Mouse (Mus musculus) embryo, embryonic 11 days (tissue): ENCODE data around the gene Tradd.

Experiments used
- DNase-seq: peaks from one replicate; pipeline ENCODE4 v3.0.0-alpha.2; 2015

Gene Tradd

DNA sequence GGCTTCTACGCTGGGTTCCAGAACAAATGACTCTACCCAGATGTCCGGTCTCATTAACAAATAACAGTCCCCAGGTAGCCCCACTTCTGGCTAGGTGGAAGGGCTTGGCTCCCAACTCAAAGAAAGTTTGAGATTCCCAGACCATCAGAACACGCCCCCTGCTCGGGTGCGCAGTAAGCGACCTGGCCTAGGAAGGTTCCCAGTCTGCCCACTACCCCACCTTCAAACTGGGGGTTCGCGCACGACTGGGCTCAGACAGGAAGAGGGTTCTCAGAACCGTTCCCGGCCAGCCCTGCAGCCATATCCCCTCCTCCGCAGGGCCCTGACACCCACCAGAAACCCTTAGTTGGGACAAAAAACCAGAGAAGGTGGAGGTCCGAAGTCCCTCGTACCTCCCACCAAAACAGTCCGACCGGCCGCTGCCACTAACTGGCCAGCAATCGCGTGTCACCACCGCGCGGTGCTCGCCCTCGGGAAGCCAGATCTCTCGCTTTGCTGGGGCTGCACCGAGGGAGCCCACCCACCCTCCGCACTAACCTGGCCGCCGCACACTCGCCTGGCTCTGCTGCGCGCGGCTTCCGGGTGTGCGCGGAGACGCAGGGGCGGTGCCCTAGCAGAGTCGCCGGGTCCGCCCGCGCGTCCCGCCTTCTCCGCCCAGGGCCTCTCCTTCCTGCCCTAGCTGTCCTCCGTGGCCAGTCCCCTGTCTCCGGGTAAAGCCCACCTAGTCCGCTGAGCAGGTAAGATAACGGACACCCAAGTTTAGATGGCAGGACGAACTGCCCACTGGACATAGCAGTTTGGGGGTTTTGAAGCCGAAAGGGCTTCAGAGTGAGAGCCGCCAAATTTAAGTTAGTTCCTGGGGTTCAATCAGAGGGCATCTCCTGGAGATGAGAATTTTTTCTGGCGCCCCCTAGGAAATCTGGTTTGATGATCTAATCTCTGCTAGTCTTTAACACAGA lies at the start of gene Tradd, which contains the start of gene Fbxl8:
TSS of gene Tradd (minus strand) at position 586 of the 959 bp plus-strand sequence.
TSS of gene Fbxl8 (plus strand) at position 625 of the 959 bp plus-strand sequence.
- peak; percentile 84 for DNase-seq

DNA sequence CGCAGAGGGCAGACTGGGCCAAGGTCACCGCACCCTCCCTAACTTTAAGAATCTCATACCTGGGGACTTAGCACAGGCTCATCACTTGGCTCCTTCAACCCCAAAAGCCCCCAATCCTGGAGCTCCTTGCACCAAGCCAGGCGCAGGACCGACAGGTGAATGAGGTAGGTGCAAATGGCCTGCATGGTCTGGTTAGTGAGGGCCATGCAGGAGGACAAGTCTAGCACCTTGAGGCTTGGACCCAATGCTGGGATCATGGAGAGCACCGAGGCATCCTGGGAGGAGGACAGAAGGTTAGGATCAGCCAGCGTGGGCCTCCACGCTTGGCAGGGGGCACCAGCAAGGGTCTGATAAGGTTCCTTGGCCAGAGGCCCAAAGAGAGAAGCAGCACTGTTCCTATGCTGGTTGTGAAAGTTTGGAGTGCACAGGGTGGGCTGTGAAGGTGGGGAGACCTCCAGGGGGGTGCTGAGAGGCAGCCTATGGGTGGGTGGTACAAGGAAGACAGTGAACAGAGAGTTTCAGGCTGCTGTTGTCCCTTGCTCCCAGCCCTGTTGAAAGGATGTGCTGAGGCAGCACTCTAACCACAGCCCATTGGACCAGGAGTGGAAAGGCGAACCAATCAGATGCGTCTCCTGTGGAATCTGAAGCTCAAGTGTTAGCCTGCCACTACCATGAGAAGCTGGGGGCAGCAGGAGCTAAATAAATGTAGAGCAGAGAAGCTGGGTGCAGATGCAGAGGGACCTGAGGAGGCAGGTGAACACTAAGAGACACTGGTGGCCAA lies 49.4 kb upstream of the Tradd start:
- peak; percentile 28 for DNase-seq

DNA sequence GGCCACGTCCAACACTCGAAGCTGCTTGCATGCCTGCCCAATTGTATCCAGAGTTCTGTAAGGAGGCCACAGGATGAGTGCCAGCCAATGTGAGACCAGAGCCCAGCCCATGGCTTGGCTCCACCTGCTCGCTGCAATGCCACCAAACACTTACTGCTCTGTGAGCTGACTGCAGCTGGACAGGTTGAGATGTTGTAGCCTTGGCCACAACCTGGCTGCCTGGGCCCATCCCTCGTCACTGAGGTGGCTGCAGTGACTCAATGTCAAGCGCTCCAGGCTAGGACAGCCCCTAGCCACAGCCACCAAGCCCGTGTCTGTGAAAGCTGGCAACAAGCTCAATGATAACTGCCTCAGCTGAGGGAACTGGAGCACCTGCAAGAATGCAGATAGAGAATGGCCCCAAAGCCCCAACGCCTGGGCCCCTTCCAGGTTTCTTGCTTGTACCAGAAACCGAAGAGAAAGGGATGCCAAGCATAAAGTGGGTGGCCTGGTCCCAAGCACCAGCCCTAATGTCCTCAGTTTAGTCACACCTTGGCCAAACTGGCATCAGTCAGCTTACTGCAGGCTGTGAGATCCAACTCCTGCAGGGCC lies 48.6 kb upstream of the Tradd start:
- no peak for DNase-seq

DNA sequence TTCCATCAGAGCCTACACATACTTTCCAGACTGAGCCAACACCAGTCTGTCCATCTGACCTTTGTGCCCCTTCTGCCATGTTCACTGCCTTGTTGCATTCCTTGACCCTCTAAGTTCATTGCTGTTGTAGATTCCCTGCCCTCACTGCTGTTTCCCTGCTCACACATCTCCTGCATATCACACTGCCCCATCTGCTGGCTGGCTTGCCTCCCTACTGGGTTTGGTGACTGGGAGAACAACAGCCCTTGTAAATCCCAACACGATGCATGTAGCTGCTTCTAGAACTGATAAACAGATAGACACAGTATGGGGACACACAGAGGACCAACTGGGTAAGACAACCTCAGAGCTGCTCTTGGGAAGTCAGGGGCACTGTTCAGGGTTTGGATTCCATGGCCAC lies 47.3 kb upstream of the Tradd start:
- DNase-seq, result no peak

DNA sequence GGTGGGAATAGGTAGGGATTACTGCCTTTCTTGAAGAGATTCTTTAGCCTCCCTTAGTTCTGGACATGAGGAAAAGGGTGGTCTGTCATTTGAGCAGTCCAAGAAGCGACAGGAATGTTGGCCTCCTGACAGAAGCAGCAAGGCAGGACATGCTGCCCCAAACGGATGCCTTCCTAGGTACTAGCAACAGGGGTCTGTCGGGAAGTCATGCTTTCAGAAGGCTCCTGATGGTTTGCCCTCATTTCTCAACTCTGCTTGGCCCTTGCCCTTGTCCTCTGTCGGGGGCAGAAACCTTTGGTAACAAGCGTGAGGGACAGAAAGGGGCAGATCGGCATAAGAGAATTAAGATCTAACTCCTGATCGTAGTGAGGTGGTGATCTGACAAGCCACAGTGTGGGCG lies 45.7 kb upstream of the Tradd start:
- DNase-seq, result no peak

DNA sequence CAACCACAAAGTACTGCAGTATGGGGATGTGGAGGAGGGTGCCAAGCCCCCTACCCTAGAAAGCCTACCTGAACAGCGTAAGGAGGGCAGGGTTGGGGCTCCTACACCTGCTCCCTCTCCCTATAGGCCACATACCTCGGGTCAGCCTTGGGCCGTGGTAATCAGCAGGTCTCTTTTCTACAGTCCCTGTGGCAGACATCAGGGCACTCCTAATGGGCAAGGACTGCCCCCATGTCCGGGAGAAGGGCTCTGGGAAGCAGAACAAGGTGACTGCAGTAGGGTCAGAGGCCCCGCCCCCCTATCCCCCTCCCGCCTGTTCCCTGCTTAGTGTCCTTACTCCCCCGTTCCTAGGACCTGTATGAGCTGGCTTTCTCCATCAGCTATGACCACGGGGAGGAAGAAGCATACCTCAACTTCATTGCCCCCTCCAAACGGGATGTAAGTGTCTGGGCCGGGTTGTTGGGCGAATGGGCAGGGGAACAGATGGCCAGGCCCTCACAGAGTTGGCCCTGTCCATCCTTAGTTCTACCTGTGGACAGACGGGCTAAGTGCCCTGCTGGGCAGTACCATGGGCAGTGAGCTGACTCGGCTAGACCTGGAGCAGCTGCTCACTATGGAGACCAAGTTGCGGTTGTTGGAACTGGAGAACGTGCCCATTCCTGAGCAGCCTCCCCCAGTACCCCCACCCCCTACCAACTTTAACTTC lies 44.9 kb upstream of the Tradd start:
- no peak for DNase-seq

DNA sequence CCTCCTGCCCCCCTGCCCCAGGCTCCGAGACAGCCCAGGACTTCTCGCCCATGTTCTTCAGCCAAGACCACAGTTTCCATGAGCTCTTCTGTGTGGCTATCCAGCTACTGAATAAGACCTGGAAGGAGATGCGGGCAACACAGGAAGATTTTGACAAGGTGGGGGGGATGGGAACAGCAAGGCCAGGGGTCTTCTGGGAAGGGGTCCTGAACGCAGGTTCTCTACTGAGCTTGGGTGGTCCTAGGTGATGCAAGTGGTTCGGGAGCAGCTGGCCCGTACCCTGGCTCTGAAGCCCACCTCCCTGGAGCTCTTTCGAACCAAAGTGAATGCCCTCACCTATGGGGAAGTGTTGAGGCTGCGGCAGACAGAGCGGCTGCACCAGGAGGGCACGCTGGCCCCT lies 44.0 kb upstream of the Tradd start:
- DNase-seq, result no peak

DNA sequence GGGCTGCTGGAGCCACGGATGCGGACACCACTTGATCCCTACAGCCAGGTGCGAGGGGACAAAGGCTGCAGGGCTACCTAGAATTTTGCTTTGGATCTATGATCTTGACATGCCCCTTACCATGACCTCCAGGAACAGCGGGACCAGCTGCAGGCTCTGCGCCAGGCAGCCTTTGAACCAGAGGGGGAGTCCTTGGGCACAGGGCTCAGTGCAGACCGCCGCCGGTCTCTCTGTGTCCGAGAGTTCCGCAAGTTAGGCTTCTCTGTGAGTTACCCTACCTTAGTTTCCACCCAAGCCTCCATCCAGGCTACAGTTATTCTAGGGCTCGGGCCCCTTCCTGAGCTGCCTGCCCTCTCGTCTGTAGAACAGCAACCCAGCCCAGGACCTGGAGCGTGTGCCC lies 43.3 kb upstream of the Tradd start:
- DNase-seq, result no peak

DNA sequence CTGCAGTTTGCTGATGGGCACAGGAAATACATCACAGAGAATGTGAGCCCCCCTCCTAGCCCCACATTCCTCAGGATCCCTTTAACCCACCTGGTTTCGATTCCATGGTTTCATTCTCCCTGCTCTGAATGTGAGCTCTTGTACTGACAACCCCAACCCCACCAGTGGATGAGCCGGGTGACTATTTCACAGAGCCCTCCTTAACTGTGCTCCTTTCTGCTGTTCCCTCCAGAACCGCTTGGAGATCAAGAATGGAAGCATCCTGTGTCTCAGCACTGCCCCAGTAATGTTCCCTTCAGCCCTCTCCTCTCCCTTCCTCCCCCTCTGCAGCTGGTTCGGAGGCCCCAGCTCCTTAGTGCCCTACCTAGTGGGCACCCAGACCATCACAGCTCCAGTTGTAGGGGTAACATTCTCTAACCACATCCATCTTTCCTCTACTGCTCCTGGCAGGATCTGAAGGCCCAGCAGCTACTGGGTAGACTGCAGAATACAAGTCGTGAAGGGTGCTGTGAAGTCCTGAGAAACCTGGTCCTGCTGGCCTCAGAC lies 41.8 kb upstream of the Tradd start:
- DNase-seq, result no peak

DNA sequence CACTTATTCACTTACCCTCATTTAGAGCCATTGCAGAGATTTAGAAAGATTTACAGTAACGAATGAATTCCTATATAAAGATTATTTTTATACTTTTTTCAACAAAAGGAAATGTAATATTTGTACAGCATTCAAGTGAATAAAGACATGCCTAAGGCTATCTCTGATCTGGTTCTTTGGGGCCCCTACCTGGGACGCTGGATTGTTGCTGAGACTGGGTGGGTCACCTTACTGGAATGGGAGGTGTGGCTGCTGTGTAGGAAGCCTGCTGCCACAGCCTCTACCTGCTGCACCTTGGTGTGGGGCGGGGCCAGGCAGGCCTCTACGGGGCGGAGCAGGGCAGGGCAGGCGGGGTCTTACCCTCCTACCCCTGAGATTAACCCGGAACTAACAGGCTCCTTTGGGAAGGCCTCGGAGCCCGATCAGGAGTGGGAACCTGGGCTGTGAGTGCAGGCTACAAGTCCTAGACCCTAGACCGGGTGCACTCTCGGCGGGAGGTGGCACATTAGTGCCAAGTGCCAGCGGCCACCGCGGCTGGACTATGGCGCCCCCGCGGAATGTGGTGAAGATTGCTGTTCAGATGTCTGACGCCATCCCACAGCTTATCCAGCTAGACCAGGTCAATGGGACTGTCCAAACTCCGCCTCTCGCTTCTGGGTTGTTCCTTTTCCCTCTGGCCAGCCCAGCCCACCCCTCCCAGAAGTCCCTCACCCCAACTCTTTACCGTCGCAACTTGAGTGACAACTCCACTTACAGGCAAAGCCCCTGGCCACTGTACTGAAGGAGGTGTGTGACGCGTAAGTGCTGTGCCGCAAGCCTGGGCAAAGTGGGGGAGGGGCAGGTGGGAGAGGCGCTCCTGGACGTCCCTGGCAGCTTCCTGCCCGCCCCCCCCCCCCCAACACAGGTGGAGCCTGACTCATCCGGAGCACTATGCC lies 41.1 kb upstream of the Tradd start, which contains the start of gene Elmo3:
TSS of gene Elmo3 (plus strand) at position 391 of the 935 bp plus-strand sequence.
- DNase-seq, result peak; percentile 71

DNA sequence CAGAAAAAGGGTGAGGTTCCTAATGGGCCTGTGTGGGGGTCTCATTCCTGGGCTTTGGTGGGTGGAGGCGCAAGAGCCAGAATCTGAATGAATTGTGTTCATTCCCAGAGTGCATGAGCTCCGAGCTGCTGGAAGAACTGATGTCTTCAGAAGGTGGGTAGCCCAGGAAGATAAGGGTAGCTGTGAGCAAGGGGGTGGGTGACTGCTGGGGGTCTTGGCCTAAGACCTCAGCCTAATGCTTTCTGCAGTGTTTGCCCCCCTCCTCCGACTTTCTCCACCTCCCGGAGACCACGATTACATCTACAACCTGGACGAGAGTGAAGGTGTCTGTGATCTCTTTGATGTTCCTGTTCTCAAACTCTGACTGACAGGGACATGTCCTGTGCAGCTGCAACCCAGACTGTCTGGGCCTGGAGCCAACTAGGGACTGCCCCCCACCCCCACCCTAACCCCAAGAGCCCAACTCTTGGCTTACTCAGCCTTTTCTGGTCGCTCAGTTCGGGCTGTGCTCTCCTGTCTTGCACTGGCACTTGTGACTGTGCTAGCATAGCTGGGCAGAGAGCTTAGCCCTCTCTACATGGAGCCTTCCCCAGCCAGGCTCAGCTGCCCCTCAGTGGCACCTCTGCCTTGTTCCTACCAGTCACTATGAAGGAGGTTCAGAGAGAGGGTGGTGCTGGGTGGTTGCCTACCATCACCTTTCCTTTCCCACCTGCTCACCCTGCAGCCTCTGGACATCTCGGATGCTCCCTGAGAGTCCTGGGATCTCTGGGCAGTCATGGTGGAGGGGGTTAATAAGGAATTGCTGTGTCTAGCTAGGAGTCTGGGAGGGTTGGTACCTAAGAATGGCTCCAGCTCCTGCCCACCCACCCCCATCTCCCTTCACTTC lies 40.2 kb upstream of the Tradd start:
- no peak for DNase-seq

DNA sequence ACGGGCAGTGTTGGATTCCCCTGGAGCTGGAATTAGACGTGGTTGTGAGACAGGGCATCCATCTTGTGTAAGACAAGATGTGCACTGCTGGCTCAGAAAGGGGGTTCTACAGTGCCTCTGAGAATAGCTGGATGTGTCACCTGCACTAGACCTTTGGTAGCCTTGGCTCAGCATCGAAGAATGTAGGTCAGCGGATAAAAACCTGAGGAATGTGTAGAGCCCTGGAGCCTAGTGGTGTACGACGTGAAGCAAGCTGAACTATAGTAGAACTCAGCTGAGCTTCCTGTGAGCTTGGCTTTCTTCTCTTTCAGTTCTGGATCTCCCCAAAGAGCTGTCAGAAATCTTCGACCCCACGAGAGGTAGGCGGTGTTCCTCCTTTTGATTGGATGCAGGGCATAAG lies 39.5 kb upstream of the Tradd start:
- DNase-seq, result no peak

DNA sequence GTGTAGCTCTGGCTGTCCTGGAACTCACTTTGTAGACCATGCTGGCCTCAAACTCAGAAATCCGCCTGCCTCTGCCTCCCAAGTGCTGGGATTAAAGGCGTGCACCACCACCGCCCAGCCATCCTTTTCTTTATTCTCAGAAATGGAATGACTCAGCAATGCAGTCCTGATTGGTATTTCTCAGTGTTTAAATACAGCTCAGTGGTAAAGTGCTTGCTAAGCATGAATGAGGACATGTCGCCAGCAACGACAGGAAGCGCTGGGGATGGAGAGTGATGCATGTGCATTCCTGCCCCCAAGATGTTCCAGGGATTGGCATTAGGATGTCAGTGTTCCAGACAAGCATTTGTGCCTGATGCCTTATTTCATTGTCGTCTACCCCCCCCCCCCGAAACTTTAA lies 39.0 kb upstream of the Tradd start:
- DNase-seq, result no peak

DNA sequence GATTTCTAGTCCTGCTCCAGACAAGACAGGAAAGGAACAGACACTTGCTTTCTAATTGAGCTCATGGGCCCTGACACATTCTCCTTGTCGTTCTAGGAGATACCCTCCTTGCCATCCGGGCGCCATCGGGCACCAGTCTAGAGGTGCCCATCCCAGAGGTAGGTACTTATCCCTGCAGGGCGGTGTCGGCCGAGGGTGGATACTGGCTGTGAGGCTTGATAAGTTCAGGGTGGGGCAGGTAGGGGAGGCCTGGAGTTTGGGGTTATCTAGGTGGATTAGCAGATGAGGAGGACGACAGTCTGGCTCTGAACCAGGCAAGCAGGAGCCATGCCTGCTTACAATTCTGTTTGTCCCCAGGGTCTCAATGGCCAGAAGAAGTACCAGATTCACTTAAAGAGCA lies 35.6 kb upstream of the Tradd start:
- no peak for DNase-seq

DNA sequence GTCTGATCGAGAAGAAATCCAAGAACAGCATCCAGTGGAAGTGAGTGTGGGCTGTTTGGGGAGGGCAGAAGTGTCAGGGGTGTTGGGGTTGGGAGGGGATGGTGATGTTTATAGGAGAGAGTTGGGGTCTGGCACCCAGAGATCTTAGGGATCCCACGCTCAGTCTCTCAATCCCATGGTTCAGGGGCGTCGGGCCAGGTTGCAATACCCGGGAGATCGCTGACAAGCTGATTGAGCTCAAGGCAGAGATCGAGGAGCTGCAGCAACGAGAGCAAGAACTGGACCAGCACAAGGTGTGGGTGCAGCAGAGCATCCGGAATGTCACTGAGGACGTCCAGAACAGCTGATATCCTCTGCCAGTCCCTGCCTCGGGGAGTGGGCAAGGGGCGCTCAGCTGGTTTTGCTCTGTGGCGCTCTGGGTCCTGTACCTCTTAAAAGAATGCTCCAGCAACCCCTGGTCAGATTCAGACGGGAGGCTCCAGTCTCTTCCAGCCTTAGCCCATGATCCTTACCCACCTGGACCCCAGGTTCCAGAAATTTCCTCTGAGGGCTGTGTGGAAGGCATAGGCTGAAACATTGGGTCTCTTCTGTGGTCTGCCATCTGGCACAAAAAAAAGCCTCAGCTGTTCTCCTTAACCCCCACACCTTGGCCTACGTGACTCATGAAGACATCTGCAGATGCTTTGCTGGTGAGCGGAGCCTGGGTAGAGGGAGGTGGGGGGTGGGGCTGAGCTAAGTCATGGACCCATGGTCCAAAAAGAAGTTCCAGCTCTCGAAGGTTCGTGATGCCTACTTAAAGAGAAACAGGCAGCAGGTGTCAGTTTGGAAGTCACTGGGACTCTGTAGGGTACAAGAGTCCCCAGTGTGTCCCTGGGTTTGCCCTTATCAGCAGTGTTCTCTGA lies 34.2 kb upstream of the Tradd start:
- DNase-seq, result no peak

DNA sequence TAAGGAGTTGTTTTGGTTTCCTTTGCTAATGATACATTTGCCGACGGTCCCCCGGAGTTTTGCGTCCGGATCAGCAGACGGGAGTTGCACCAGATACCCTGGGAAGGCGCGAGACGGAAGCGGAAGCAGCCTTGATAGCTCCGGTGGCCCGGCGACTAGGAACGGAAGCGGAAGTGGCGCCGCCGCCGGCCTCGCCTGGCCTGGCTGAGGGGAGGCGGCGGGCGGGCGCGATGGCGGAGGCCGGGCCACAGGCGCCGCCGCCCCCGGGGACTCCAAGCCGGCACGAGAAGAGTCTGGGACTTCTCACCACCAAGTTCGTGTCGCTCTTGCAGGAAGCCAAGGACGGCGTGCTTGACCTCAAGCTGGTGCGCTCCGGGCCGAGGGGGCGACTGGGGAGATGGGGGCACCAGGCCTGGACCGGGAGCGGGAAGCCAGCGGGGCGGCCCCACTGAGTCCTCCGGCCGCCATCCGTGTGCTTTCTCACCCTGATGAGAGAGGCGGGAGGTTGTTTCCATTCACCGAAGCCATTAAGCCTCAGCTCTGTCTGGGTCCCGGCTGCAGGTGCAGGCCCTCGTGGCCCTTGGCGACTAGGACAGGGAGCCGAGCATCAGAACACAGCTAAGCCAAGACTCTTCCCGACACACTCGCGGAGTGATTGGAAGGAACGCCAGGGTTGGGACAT lies 33.2 kb upstream of the Tradd start, which contains the start of gene E2f4:
TSS of gene E2f4 (plus strand) at position 153 of the 682 bp plus-strand sequence.
- DNase-seq, result peak; percentile 98

DNA sequence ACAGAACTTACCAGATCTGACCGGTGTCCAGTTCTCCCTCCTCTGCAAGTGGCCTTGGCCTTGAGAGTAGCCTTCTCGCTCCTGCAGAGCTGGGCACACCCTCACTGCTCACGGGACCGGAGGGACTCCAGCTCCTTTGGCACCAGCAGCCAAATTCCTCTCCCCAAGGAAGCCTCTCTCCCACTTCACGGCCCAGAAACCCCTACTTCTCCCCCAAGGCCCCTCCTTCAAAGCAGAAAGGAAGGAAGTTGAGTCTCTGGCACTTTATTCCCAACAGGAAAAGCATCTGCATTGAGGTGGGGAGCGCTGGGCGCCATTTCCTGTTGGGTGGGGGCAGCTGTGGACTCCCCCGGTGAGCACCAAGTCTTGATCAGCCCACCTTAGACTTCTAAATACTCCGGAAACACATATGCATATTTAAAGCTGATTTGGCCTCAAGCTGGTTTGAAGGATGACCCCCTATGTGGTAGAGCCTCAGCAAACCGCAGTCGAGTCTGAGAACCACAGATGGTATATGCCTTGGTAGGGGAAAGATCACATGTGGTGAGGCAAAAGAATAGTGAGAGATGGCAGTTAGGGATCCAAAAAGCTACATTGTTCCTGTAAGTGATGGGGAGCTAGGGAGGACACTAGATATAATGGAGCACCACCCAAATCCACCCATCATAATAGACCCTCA lies 31.6 kb upstream of the Tradd start, which contains the start of gene Exoc3l:
TSS of gene Exoc3l (minus strand) at position 207 of the 679 bp plus-strand sequence.
- DNase-seq, result no peak

DNA sequence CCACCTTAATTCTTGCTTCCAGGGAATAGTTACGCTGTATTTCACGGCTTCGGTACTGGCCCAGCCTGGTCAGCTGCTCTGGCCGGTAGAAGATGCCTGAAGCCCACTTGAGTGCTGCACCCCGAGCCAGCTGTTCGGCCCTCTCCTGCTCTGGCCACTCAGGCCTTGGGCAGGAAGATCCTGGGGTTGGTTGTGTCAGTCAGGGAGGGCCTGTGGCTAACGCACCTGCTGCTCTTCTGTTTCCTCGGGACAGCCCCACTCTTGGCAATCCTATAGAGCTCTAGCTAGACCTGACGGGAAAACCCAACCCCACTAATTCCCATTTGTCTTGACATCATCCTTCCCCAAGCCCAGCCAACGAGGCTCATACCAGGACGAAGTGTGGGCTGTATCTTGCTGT lies 30.8 kb upstream of the Tradd start:
- DNase-seq, result no peak
